Mouse (Mus musculus): ENCODE data around the gene Galnt17.

DNA sequence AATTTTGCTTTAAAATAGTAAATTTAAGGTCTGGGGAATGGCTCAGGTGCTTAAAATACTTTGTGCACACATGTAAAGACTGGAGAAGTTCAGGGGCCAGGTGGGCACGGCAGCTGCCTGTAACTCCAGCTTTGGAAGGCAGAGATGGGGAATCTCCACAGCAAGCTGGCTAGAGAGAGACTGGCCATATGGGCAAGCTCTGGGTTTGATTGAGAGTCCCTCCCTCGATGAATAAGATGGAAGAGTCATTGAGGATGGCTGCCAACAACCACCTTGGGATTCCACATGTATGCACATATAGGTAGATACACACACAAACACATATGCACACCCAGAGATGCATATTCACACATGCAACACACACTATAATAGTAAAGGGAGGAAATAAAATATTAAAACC, 42.0 kb downstream of the Galnt17 start:
- TF ChIP-seq POLR2A (IDR thresholded peaks at IDR 0.05; ENCODE audit: insufficient read depth, low read length) (no peak), CTCF (IDR thresholded peaks at IDR 0.05; ENCODE audit: low read depth, low read length) (no peak)
